Mouse (Mus musculus): ENCODE results near the gene Dok5. TPM values are rescaled to one million over a fixed set of nuclear protein-coding genes. Genes with fewer than 3 reads are reported as not detected.

Dok5 gene
- polyA plus RNA-seq, 1 experiment from 2014 or later: 2.9 TPM

DNA sequence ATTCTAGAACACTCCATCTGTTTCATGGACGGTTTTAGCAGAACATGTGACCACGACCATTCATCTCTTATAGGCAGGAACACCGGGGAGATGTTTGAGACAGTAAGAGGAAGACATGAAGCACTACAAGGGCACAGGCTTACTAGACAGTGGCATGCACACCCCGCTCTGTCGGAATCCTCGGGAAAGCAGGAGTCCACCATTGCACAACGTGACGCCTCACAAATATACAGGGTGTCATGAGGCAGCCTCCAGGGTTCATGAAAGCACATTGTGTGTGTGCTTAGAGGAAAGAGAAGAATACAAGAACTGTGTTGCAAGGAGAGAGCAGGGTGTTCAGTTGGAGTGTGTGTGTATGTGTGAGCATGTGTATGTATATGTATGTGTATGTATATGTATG lies 184.0 kb downstream of the Dok5 start:
- Histone ChIP-seq H3K9ac (no peak overlapping the region), H3K4me3 (replicated peaks) (no peak overlapping the region), H3K9me3 (no peaks in the 10 kb centered on the region), H3K4me2 (no peak overlapping the region), H3K4me1 (no peaks in the 10 kb centered on the region), H3K27me3 (replicated peaks) (no peaks in the 10 kb centered on the region), H3K27ac (no peak overlapping the region), H3K36me3 (no peaks in the 10 kb centered on the region)
- 87% methylated on average over 8 of the region's 8 CpGs for WGBS
- no peak for ATAC-seq (ENCODE audit: insufficient read depth, low FRiP score, low read depth)

DNA sequence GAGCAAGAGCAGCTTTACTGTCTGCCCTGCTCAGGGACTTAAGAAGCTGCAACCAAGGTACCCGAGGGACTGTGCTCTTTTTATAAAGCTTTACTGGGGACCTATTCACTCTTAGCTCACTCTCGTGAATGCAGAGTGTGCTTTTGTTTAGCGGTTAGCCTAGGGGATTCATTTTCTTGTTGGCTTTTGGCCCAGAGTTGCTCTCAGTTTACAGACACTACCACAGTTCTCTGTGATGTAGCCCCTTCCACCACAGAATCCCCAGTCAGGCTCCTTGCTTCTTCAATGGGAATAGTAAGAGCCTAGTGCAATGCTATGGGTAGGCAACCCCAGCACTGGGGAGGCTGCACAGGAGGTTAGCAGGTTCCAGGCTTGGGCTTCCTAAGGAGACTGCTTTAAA lies 190.7 kb downstream of the Dok5 start:
- no peak overlapping the region for H3K9ac ChIP-seq
- no peaks in the 10 kb centered on the region for H3K9me3 ChIP-seq
- H3K4me3 ChIP-seq (replicated peaks): no peak overlapping the region
- no peak overlapping the region for H3K27ac ChIP-seq
- H3K4me2 ChIP-seq: no peak overlapping the region
- no peaks in the 10 kb centered on the region for H3K4me1 ChIP-seq
- ATAC-seq (ENCODE audit: insufficient read depth, low FRiP score, low read depth): no peak
- no peaks in the 10 kb centered on the region for H3K27me3 ChIP-seq (replicated peaks)
- no peaks in the 10 kb centered on the region for H3K36me3 ChIP-seq
- WGBS: 19% methylated on average over 3 of the region's 3 CpGs

DNA sequence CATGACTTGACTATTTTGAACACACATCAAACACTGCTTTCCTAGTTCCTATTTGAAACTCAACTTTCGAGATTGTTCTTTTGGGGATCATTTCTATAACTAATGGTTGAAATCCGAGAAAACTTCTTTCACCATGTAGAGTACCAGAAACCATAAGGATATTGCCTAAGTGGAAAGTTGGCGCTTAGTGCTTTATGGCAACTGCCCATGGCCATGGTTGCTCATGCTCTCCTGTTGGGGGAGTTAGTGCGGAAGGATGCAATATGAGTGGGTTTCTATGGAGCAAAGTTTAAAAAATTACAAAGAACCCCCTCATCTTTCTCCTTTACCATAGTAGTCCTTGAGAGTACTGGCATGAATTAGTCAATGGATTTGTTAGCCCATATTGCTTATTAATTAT lies 192.5 kb downstream of the Dok5 start:
- 89% methylated on average over 4 of the region's 4 CpGs for WGBS

DNA sequence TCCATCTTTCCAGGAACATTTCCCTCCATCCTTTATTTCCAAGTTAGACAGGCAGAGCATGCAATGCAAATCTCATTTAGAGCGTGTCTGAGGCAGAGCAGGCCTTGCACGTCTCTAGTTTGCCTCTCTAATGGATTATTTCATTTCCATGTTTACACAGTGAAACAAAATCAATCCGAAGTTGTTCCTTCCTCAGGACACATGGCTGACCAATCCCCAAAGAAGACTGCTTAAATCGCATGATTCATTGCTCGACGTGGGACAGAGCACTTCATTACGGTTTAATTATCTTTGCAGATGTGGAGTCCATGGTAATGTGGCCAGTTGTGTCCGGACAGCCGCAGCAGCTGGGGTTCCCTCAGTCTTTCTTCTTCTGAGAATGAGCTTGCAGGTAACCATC lies 194.6 kb downstream of the Dok5 start:
- Histone ChIP-seq H3K4me1 (no peaks in the 10 kb centered on the region), H3K4me2 (no peak overlapping the region), H3K9me3 (no peaks in the 10 kb centered on the region), H3K9ac (no peak overlapping the region), H3K27ac (no peak overlapping the region), H3K4me3 (replicated peaks) (no peak overlapping the region), H3K27me3 (replicated peaks) (no peaks in the 10 kb centered on the region), H3K36me3 (no peaks in the 10 kb centered on the region)
- 61% methylated on average over 9 of the region's 9 CpGs for WGBS
- ATAC-seq (ENCODE audit: insufficient read depth, low FRiP score, low read depth): no peak

More for the DNA sequence above, 192.5 kb downstream of the Dok5 start:
- H3K4me3 ChIP-seq (replicated peaks): no peak overlapping the region
- no peaks in the 10 kb centered on the region for H3K27me3 ChIP-seq (replicated peaks)
- H3K9ac ChIP-seq: no peak overlapping the region
- H3K36me3 ChIP-seq: no peaks in the 10 kb centered on the region
- ATAC-seq (ENCODE audit: insufficient read depth, low FRiP score, low read depth): no peak
- no peaks in the 10 kb centered on the region for H3K4me1 ChIP-seq
- H3K9me3 ChIP-seq: no peaks in the 10 kb centered on the region
- H3K4me2 ChIP-seq: no peak overlapping the region
- H3K27ac ChIP-seq: no peak overlapping the region

Other genes with a start within 250 kb of the Dok5 start
- 68.8 and 74.0 TPM in 2 replicates for gene Pfdn4, start 235.4 kb upstream of the Dok5 start, polyA plus RNA-seq (2015; fragmentation: Nextera tagmentation; extraction: Ambion mirVana)
- gene Cyp24a1, start 234.7 kb upstream of the Dok5 start, polyA plus RNA-seq (2015; fragmentation: Nextera tagmentation; extraction: Ambion mirVana): not detected in 2 replicates
- gene 4930470P17Rik, start 129.8 kb upstream of the Dok5 start, polyA plus RNA-seq (2015; fragmentation: Nextera tagmentation; extraction: Ambion mirVana): not detected in 2 replicates

Data from stomach, embryonic 15.5 days (tissue).